ENCODE assay signal across 25 mouse cellular contexts in the genomic region with DNA sequence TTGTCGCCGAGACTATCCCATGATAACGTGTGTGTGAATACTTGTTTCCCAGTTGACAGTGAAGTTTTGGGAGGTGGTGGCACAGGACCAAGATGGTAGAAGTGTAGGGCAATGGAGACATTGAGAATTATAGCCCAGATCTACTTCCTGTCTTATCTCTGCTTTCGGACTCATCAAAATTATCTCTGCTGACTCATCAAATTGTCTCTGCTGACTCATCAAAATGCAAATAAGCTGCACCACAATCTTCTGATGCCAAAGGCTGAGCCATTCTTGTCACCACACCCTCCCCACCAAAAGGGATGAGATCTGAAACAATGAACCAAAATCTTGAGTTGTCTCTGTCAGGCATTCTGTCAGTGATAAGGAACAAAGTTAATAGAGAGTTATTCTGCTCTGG.
"Had no signal": no experiment of that assay in that cellular context is flagged by ENCODE, and none has a peak within 500 bp of the region (broad histone marks: within the 10 kb centered on the region; RNA-seq: fewer than 3 reads in every experiment).

No protein-coding gene starts in this region.

- ATAC-seq: hindbrain, postnatal 0 days; inflammation-experienced regulatory T-cells, adult 6 months; intestine, embryonic 15.5 days; intestine, postnatal 0 days; liver, embryonic 12.5 days had no signal

- H3K27ac ChIP-seq: heart, embryonic 10.5 days; hindbrain, embryonic 13.5 days; hindbrain, embryonic 15.5 days; hindbrain, postnatal 0 days; intestine, embryonic 15.5 days; kidney, embryonic 15.5 days; kidney, postnatal 0 days; limb, embryonic 13.5 days; limb, embryonic 15.5 days; liver, embryonic 12.5 days; liver, embryonic 14.5 days had no signal

- H3K9ac ChIP-seq: heart, embryonic 12.5 days; hindbrain, embryonic 13.5 days; hindbrain, embryonic 15.5 days; intestine, embryonic 15.5 days; kidney, embryonic 15.5 days; limb, embryonic 13.5 days; limb, embryonic 15.5 days; liver, embryonic 12.5 days; liver, embryonic 14.5 days had no signal

- H3K9me3 ChIP-seq: hindbrain, embryonic 13.5 days; hindbrain, embryonic 15.5 days; intestine, embryonic 15.5 days; kidney, embryonic 15.5 days; limb, embryonic 13.5 days; limb, embryonic 15.5 days; liver, embryonic 12.5 days had no signal

- H3K36me3 ChIP-seq: heart, embryonic 10.5 days; heart, embryonic 12.5 days; hindbrain, embryonic 13.5 days; hindbrain, embryonic 15.5 days; intestine, embryonic 15.5 days; kidney, embryonic 15.5 days; limb, embryonic 13.5 days; limb, embryonic 15.5 days; liver, embryonic 12.5 days had no signal

- DNase-seq: gastrocnemius, postnatal 14 days; gastrocnemius, postnatal 36 days; heart, adult 18-20 months; heart, postnatal 10 days; kidney, adult 18-20 months; kidney, adult 8-10 months; kidney, postnatal 14 days; kidney, postnatal 36 days; layer of hippocampus, adult 9-11 months; layer of hippocampus, postnatal 36 days; left cerebral cortex, postnatal 4 days had no signal

- H3K4me2 ChIP-seq: heart, embryonic 12.5 days; hindbrain, embryonic 13.5 days; hindbrain, embryonic 15.5 days; intestine, embryonic 15.5 days; kidney, embryonic 15.5 days; limb, embryonic 13.5 days; limb, embryonic 15.5 days; liver, embryonic 12.5 days had no signal

- H3K27me3 ChIP-seq: heart, embryonic 12.5 days; hindbrain, embryonic 13.5 days; hindbrain, embryonic 15.5 days; intestine, embryonic 15.5 days; kidney, embryonic 15.5 days; limb, embryonic 13.5 days; limb, embryonic 15.5 days; liver, embryonic 12.5 days had no signal

- H3K4me3 ChIP-seq: heart, embryonic 10.5 days; heart, embryonic 12.5 days; hindbrain, embryonic 13.5 days; hindbrain, embryonic 15.5 days; intestine, embryonic 15.5 days; kidney, embryonic 15.5 days; limb, embryonic 13.5 days; limb, embryonic 15.5 days; liver, embryonic 12.5 days had no signal

- H3K4me1 ChIP-seq: heart, embryonic 10.5 days; hindbrain, embryonic 13.5 days; hindbrain, embryonic 15.5 days; intestine, embryonic 15.5 days; kidney, embryonic 15.5 days; limb, embryonic 13.5 days; limb, embryonic 15.5 days; liver, embryonic 12.5 days had no signal
